8 mouse cellular contexts compared by ENCODE assay signal in genomic region chr4:40946516-40947121, GRCm38 (mm10). TPM values are rescaled to one million over a fixed set of nuclear protein-coding genes. Genes with fewer than 3 reads are reported as not detected.
DNase-seq lines count a peak whose midpoint lies in the region; ATAC-seq and TF ChIP-seq lines count a peak whose summit lies in the region.

No protein-coding gene starts in this region.

- peak overlapping the region; percentile 85 for H3K4me2 ChIP-seq in liver, embryonic 13.5 days

- peak overlapping the region; percentile 60 for H3K4me3 ChIP-seq in testis, adult 2 months (ENCODE audit: control insufficient read depth, low read depth, low read length)
- peak overlapping the region; percentile 97 for H3K4me3 ChIP-seq in liver, embryonic 13.5 days (replicated peaks)

- no peaks in the 10 kb centered on the region for H3K9me3 ChIP-seq in liver, embryonic 13.5 days (replicated peaks)

- WGBS in liver, embryonic 13.5 days (ENCODE audit: insufficient replicate concordance), result 45% methylated on average over 7 of the region's 7 CpGs

- H3K36me3 ChIP-seq in testis, adult 2 months (ENCODE audit: control insufficient read depth, insufficient read depth, low read length), result peaks cover 2% of the 10 kb centered on the region
- H3K36me3 ChIP-seq in liver, embryonic 13.5 days, result peaks cover 58% of the 10 kb centered on the region

- H3K27ac ChIP-seq in testis, adult 2 months (ENCODE audit: control insufficient read depth, insufficient read depth, low read depth, low read length), result no peak overlapping the region
- H3K27ac ChIP-seq in liver, embryonic 13.5 days, result peak overlapping the region; percentile 94

- no peaks in the 10 kb centered on the region for H3K27me3 ChIP-seq in testis, adult 2 months (ENCODE audit: control insufficient read depth, insufficient read depth, low read length)
- H3K27me3 ChIP-seq in liver, embryonic 13.5 days, result no peaks in the 10 kb centered on the region

- no peaks in the 10 kb centered on the region for H3K4me1 ChIP-seq in testis, adult 2 months (ENCODE audit: control insufficient read depth, insufficient read depth, low read length)
- H3K4me1 ChIP-seq in liver, embryonic 13.5 days (replicated peaks), result peaks cover 62% of the 10 kb centered on the region

- TF ChIP-seq POLR2A in testis, adult 2 months (IDR thresholded peaks at IDR 0.05; ENCODE audit: control insufficient read depth, low read depth, low read length), result no peak

- TF ChIP-seq CTCF in testis, adult 2 months (IDR thresholded peaks at IDR 0.05; ENCODE audit: control insufficient read depth, insufficient read depth, insufficient replicate concordance, low read depth, low read length), result no peak

- DNase-seq in adrenal gland, adult 2 months, result peak; percentile 40
- DNase-seq in adrenal gland, adult 18-20 months (ENCODE audit: low spot score in 2 of 2), result no peak
- no peak for DNase-seq in testis, postnatal 14 days (ENCODE audit: low spot score)
- DNase-seq in liver, embryonic 13.5 days, result no peak
- no peak for DNase-seq in thymus, postnatal 10 days (ENCODE audit: low spot score in 2 of 2)
- DNase-seq in thymus, postnatal 25 days, result no peak
- no peak for DNase-seq in urinary bladder, postnatal 4 days (ENCODE audit: low spot score in 2 of 2)

- H3K9ac ChIP-seq in liver, embryonic 13.5 days, result peak overlapping the region; percentile 96

- no peak for ATAC-seq in liver, embryonic 13.5 days (ENCODE audit: low read depth)

RNA-seq across cellular contexts. Expression of gene Bag1, which starts 1.5 kb away (rescaled TPM):
- 100 to 1,000 TPM; 274 to 368 TPM for total RNA-seq in adrenal gland, adult 2 months (2021)
- 268 and 567 TPM in 2 replicates for polyA plus RNA-seq in adrenal gland, adult 2 months (2012; rRNA removed)
- total RNA-seq in adrenal gland, adult 18-20 months (2021), result 100 to 1,000 TPM; 306 to 371 TPM
- 229 and 254 TPM in 2 replicates for polyA plus RNA-seq in testis, adult 2 months (2012; rRNA removed)
- 145 and 166 TPM in 2 replicates for polyA plus RNA-seq in liver, embryonic 13.5 days (2015; fragmentation: Nextera tagmentation; extraction: Ambion mirVana)

RNA-seq across cellular contexts. Expression of gene Chmp5, which starts 1.6 kb away (rescaled TPM):
- 100 to 1,000 TPM; 101 to 104 TPM for total RNA-seq in adrenal gland, adult 2 months (2021)
- 4.1 and 4.5 TPM in 2 replicates for polyA plus RNA-seq in adrenal gland, adult 2 months (2012; rRNA removed)
- total RNA-seq in adrenal gland, adult 18-20 months (2021), result 100 to 1,000 TPM in 1 of 2 experiments, 10 to 100 TPM in 1; 95.1 to 114 TPM
- polyA plus RNA-seq in testis, adult 2 months (2012; rRNA removed), result 18.0 and 19.0 TPM in 2 replicates
- polyA plus RNA-seq in liver, embryonic 13.5 days (2015; fragmentation: Nextera tagmentation; extraction: Ambion mirVana), result 48.7 and 57.4 TPM in 2 replicates

RNA-seq across cellular contexts. Expression of gene Nfx1, which starts 24.1 kb away (rescaled TPM):
- 10 to 100 TPM; 66.1 to 93.2 TPM for total RNA-seq in adrenal gland, adult 2 months (2021)
- 23.7 and 31.0 TPM in 2 replicates for polyA plus RNA-seq in adrenal gland, adult 2 months (2012; rRNA removed)
- total RNA-seq in adrenal gland, adult 18-20 months (2021), result 10 to 100 TPM; 96.3 to 97.4 TPM
- polyA plus RNA-seq in testis, adult 2 months (2012; rRNA removed), result 28.2 and 29.5 TPM in 2 replicates
- polyA plus RNA-seq in liver, embryonic 13.5 days (2015; fragmentation: Nextera tagmentation; extraction: Ambion mirVana), result 32.8 and 40.5 TPM in 2 replicates

RNA-seq across cellular contexts. Expression of gene Spink4, which starts 26.8 kb away (rescaled TPM):
- total RNA-seq in adrenal gland, adult 2 months (2021), result 100 to 1,000 TPM in 1 of 2 experiments, not detected in 1; 112 TPM
- polyA plus RNA-seq in adrenal gland, adult 2 months (2012; rRNA removed), result 6.3 and 15.7 TPM in 2 replicates
- 100 to 1,000 TPM in 1 of 2 experiments, not detected in 1; 120 TPM for total RNA-seq in adrenal gland, adult 18-20 months (2021)
- 5.1 and 11.1 TPM in 2 replicates for polyA plus RNA-seq in testis, adult 2 months (2012; rRNA removed)
- 0.39 and 0.44 TPM in 2 replicates for polyA plus RNA-seq in liver, embryonic 13.5 days (2015; fragmentation: Nextera tagmentation; extraction: Ambion mirVana)
